Mouse (Mus musculus): ENCODE measurements around the gene Arhgap15. TPM values are rescaled to one million over a fixed set of nuclear protein-coding genes. Genes with fewer than 3 reads are reported as not detected.
"Not testable (repeated sequence)": the region's sequence is repeated elsewhere in the genome, so short reads cannot be mapped to it uniquely, and the experiment has no call there.

Gene Arhgap15
- polyA plus RNA-seq (2016; fragmentation: Nextera tagmentation; extraction: Ambion mirVana): 1.2 and 1.4 TPM in 2 replicates

DNA sequence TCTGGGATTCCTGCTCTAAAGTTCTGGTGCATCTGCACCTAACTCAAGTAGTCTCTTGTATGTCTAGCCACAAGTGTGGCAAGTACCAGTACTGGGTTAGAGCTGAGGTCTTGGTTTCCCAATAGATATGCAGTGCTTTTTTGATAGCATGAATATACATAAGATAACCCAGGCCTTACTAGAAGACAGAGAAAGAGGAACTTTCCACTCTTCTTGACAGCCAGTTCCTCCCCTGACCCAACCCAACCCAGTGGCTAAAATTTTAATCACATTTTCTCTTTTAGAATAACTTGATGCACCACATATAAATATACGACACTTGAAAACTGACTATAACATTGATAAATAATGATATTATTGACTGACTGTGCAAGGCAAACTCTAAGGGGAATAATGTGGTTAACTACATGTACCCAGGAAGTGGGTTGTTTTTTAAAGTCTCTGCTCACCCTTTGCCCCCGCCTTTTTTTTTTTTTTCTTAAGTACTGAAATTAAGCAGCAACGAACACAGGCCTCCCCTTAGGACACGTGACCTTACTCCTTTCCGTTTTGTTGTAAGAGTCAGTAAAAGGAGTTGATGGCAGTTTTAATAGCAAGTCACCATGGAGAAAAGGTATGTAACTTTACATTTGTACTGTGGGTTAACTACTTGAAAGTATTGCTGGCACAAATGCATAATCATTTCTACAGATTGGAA is at the start of gene Arhgap15:
TSS of gene Arhgap15 (plus strand) at position 538 of the 697 bp plus-strand sequence.
- no peaks in the 10 kb centered on the region for H3K4me1 ChIP-seq
- 79% methylated on average over 5 of the region's 5 CpGs for WGBS
- no peak within 1 kb of the TSS for H3K4me2 ChIP-seq (replicated peaks)
- no peak within 1 kb of the TSS for H3K9ac ChIP-seq
- H3K9me3 ChIP-seq (replicated peaks): no peaks in the 10 kb centered on the region
- no peaks in the 10 kb centered on the region for H3K36me3 ChIP-seq
- no peak for ATAC-seq (ENCODE audit: low FRiP score)
- no peaks in the 10 kb centered on the region for H3K27me3 ChIP-seq
- no peak within 1 kb of the TSS for H3K4me3 ChIP-seq
- H3K27ac ChIP-seq: no peak within 1 kb of the TSS

DNA sequence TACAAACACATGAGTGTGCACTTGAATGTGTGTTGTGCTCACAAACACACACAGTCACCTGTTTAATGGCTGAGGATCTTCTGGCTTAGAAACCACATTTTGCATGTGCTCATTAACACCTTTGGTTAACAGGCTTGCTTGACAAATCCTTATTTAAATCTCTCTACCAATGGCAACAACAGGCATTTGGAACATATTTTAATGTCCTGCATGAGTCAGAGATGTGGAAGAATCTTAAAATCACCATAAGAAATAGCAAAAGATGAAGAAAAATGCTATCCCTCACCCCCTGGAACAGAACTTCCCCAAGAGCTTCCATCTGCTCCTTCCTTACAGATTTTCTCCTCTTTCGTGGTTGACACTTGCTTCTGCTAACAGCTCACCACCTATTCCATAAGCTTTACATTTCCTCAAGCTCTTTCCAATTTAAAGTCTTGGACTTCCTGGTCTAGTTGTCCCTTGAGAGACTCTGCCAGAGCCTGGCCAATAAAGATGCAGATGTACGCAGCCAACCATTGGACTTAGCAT is 35.9 kb upstream of the Arhgap15 start:
- ATAC-seq (ENCODE audit: low FRiP score): no peak
- H3K36me3 ChIP-seq: no peaks in the 10 kb centered on the region
- 91% methylated on average over 2 of the region's 2 CpGs for WGBS

GRCm38 (mm10) chr2:43722446-43723103 is 26.0 kb upstream of the Arhgap15 start:
- Histone ChIP-seq H3K4me2 (replicated peaks) (peak overlapping the region; percentile 44), H3K9me3 (replicated peaks) (no peaks in the 10 kb centered on the region), H3K4me3 (peak overlapping the region; percentile 16), H3K9ac (0 out of 2 replicates have a peak overlapping the region, but pooled peaks have one; percentile 32), H3K27ac (no peak overlapping the region), H3K36me3 (no peaks in the 10 kb centered on the region), H3K4me1 (peaks cover 4% of the 10 kb centered on the region; the same call in 1 of the 2 replicates), H3K27me3 (no peaks in the 10 kb centered on the region; the same call in 1 of the 2 replicates)
- peak; percentile 93 for ATAC-seq (ENCODE audit: low FRiP score)
- 17% methylated on average over 14 of the region's 14 CpGs for WGBS

More for the DNA sequence above, 35.9 kb upstream of the Arhgap15 start:
- Histone ChIP-seq H3K27ac (no peak overlapping the region), H3K27me3 (no peaks in the 10 kb centered on the region), H3K4me3 (no peak overlapping the region), H3K4me2 (replicated peaks) (no peak overlapping the region), H3K9ac (no peak overlapping the region), H3K9me3 (replicated peaks) (no peaks in the 10 kb centered on the region), H3K4me1 (no peaks in the 10 kb centered on the region)

GRCm38 (mm10) chr2:43723104-43723541 is 25.5 kb upstream of the Arhgap15 start:
- no peaks in the 10 kb centered on the region; the same call in 1 of the 2 replicates for H3K27me3 ChIP-seq
- H3K9ac ChIP-seq: 0 out of 2 replicates have a peak overlapping the region, but pooled peaks have one; percentile 32
- H3K36me3 ChIP-seq: no peaks in the 10 kb centered on the region
- no peak overlapping the region for H3K27ac ChIP-seq
- no peaks in the 10 kb centered on the region for H3K9me3 ChIP-seq (replicated peaks)
- H3K4me3 ChIP-seq: peak overlapping the region; percentile 16
- 63% methylated on average over 7 of the region's 7 CpGs for WGBS
- ATAC-seq (ENCODE audit: low FRiP score): peak; percentile 82
- H3K4me2 ChIP-seq (replicated peaks): peak overlapping the region; percentile 44
- peaks cover 4% of the 10 kb centered on the region; the same call in 1 of the 2 replicates for H3K4me1 ChIP-seq

DNA sequence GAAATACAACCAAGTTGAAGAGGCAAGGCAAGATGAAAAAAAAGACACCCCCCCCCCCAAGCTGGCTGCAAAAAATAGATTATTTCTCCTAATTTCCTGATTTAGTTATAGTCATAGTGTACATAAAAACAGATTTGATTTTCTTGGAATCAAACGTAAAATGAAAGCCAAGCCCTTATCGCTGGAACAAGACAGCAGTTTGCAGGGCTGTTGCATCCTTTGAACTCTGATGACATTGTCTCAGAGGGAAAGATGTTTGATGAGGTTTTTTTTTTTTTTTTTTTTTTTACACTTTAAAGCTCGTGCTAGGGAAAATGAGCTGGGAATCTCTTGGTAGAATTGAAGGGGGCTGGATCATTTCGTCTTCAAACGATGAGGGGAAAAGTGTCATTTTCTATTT is 21.4 kb upstream of the Arhgap15 start:
- 84% methylated on average over 5 of the region's 5 CpGs for WGBS

DNA sequence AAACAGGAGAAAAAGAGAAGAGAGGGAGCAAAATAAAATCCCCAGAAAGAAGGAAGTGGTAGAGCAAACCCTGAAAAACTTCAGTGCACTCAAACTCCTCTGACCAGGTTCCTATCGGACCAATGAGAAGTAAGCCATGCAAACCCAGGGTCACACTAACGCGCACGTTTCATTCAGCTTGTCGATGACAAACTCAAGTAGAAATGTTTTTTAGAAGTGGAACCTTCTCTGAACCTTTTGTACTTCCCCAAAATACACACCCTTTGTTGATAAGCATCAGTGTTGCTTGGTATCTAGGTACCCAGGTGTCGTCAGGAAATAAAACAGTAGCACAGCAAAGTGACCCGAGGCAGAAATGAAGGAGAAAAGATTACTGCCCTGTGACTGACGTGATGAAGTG is 20.9 kb upstream of the Arhgap15 start:
- no peaks in the 10 kb centered on the region for H3K9me3 ChIP-seq (replicated peaks)
- H3K4me1 ChIP-seq: peaks cover 4% of the 10 kb centered on the region; the same call in 1 of the 2 replicates
- H3K36me3 ChIP-seq: no peaks in the 10 kb centered on the region
- 86% methylated on average over 8 of the region's 8 CpGs for WGBS
- no peaks in the 10 kb centered on the region; the same call in 1 of the 2 replicates for H3K27me3 ChIP-seq
- no peak for ATAC-seq (ENCODE audit: low FRiP score)
- no peak overlapping the region for H3K27ac ChIP-seq
- H3K4me2 ChIP-seq (replicated peaks): no peak overlapping the region
- no peak overlapping the region for H3K4me3 ChIP-seq
- no peak overlapping the region for H3K9ac ChIP-seq

More for the DNA sequence above, 21.4 kb upstream of the Arhgap15 start:
- Histone ChIP-seq H3K9me3 (replicated peaks) (no peaks in the 10 kb centered on the region), H3K27me3 (no peaks in the 10 kb centered on the region; the same call in 1 of the 2 replicates), H3K4me1 (peaks cover 4% of the 10 kb centered on the region; the same call in 1 of the 2 replicates), H3K9ac (no peak overlapping the region), H3K4me3 (no peak overlapping the region), H3K27ac (no peak overlapping the region), H3K36me3 (no peaks in the 10 kb centered on the region), H3K4me2 (replicated peaks) (no peak overlapping the region)
- ATAC-seq (ENCODE audit: low FRiP score): no peak

GRCm38 (mm10) chr2:43728831-43729230 is 19.8 kb upstream of the Arhgap15 start:
- Histone ChIP-seq H3K4me3 (no peak overlapping the region), H3K27ac (no peak overlapping the region), H3K9ac (no peak overlapping the region), H3K27me3 (no peaks in the 10 kb centered on the region; the same call in 1 of the 2 replicates), H3K36me3 (no peaks in the 10 kb centered on the region), H3K4me1 (no peaks in the 10 kb centered on the region), H3K9me3 (replicated peaks) (no peaks in the 10 kb centered on the region), H3K4me2 (replicated peaks) (no peak overlapping the region)
- 95% methylated on average over 3 of the region's 3 CpGs for WGBS
- ATAC-seq (ENCODE audit: low FRiP score): no peak

- Histone ChIP-seq H3K4me1 (no peaks in the 10 kb centered on the region), H3K9ac (no peak overlapping the region), H3K27ac (no peak overlapping the region), H3K36me3 (no peaks in the 10 kb centered on the region), H3K9me3 (replicated peaks) (no peaks in the 10 kb centered on the region), H3K27me3 (no peaks in the 10 kb centered on the region), H3K4me2 (replicated peaks) (no peak overlapping the region), H3K4me3 (no peak overlapping the region)
- no peak for ATAC-seq (ENCODE audit: low FRiP score)
- 49% methylated on average over 3 of the region's 3 CpGs for WGBS
These were observed 16.2 kb upstream of the Arhgap15 start for GRCm38 (mm10) chr2:43732396-43732795.

- not testable (repeated sequence) for H3K36me3 ChIP-seq; H3K4me2 ChIP-seq (replicated peaks); H3K27me3 ChIP-seq; H3K4me3 ChIP-seq; H3K4me1 ChIP-seq; H3K9me3 ChIP-seq (replicated peaks); H3K9ac ChIP-seq; ATAC-seq (ENCODE audit: low FRiP score); H3K27ac ChIP-seq
- WGBS: 85% methylated on average over 4 of the region's 4 CpGs
These were observed 13.6 kb upstream of the Arhgap15 start for GRCm38 (mm10) chr2:43735071-43735470.

DNA sequence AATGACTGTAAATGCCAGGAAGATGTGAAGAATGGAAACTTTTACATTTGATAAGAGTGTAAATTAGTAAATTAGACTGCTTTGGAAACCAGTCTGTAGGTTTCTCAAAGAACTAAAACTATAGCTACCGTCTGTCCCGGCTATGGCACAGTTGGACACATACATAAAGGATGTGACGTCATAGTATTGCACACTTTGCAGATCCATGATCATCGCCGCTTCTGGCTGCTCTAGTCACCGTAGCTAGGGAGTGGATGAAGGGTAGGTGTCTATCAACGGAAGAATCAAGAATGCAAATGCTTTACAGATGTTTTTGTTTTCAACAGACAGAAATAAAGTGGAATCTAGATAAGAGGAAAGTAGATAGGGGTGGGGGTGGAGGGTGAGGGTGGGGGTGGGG is 11.1 kb upstream of the Arhgap15 start:
- Histone ChIP-seq H3K27ac (no peak overlapping the region), H3K27me3 (no peaks in the 10 kb centered on the region), H3K4me3 (no peak overlapping the region), H3K9ac (no peak overlapping the region), H3K4me1 (no peaks in the 10 kb centered on the region), H3K4me2 (replicated peaks) (no peak overlapping the region), H3K9me3 (replicated peaks) (no peaks in the 10 kb centered on the region), H3K36me3 (no peaks in the 10 kb centered on the region)
- WGBS: 93% methylated on average over 7 of the region's 7 CpGs
- no peak for ATAC-seq (ENCODE audit: low FRiP score)

GRCm38 (mm10) chr2:43738562-43739112 is 10.0 kb upstream of the Arhgap15 start:
- H3K4me3 ChIP-seq: no peak overlapping the region
- no peak overlapping the region for H3K4me2 ChIP-seq (replicated peaks)
- no peaks in the 10 kb centered on the region for H3K4me1 ChIP-seq
- H3K9me3 ChIP-seq (replicated peaks): no peaks in the 10 kb centered on the region
- H3K9ac ChIP-seq: no peak overlapping the region
- no peak overlapping the region for H3K27ac ChIP-seq
- H3K36me3 ChIP-seq: no peaks in the 10 kb centered on the region
- no peaks in the 10 kb centered on the region for H3K27me3 ChIP-seq
- ATAC-seq (ENCODE audit: low FRiP score): no peak
- WGBS: 87% methylated on average over 10 of the region's 10 CpGs

DNA sequence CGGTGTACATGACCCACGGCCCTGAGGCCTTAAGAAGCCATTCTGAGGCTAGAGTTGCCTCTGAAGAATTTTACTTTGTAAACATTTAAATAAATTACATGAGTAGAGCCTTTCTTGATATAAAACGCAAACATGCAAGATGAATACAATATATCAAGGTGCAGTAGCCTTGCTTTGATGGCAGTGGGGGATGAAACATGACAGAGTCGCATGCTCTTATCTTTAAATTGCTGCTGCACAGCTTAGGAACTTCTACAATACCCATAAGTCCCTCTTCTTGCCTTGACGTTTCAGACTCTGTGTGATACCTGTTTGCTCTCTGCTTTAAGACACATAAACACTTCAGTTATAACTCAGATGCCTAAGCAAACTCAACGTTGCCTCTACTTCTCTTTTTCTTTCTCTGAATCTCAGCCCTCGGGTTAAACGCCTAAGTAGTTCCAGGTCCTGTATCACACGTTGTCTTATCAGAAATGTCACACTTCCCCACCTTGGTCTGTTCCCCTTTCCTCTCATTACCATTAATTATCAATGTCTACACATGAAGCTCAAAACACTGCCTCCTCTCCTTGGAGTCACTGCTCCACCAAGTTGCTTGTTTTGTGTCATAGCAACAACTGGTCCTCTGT is 9.3 kb upstream of the Arhgap15 start:
- Histone ChIP-seq H3K4me3 (no peak overlapping the region), H3K4me1 (no peaks in the 10 kb centered on the region), H3K27me3 (no peaks in the 10 kb centered on the region), H3K9ac (no peak overlapping the region), H3K4me2 (replicated peaks) (no peak overlapping the region), H3K27ac (no peak overlapping the region), H3K9me3 (replicated peaks) (no peaks in the 10 kb centered on the region), H3K36me3 (no peaks in the 10 kb centered on the region)
- WGBS: 87% methylated on average over 9 of the region's 9 CpGs
- no peak for ATAC-seq (ENCODE audit: low FRiP score)
